Mouse (Mus musculus) midbrain, embryonic 16.5 days (tissue): ENCODE measurements around the gene 6430548M08Rik. TPM values are rescaled to one million over a fixed set of nuclear protein-coding genes. Genes with fewer than 3 reads are reported as not detected.

Source experiments
- ATAC-seq: fragments of 200-750 bp; cut with Nextera tagmentation; 2 replicates; pipeline ENCODE4 v1.8.0; 2017; ENCODE audit warnings: moderate TSS enrichment
- H3K27ac ChIP-seq: fragments of 300-500 bp; sonication (generic); 2 replicates; pipeline ENCODE4 v1.5.1; 2014; ENCODE audit warnings: mild to moderate bottlenecking, low read length, mixed read lengths
- H3K27me3 ChIP-seq: fragments of 300-500 bp; sonication (generic); 2 replicates; pipeline ENCODE4 v1.6.1; 2014; ENCODE audit warnings: low read depth, low read length, mixed read lengths; ENCODE audit not compliant: control insufficient read depth, insufficient read depth
- H3K36me3 ChIP-seq: fragments of 300-500 bp; sonication (generic); 2 replicates; pipeline ENCODE4 v1.6.1; 2014; ENCODE audit warnings: mild to moderate bottlenecking, low read length, moderate library complexity, mixed read lengths; ENCODE audit not compliant: control insufficient read depth, insufficient read depth
- H3K4me1 ChIP-seq: fragments of 300-500 bp; sonication (generic); 2 replicates; pipeline ENCODE4 v1.6.1; 2014; ENCODE audit warnings: mild to moderate bottlenecking, low read length, mixed read lengths; ENCODE audit not compliant: control insufficient read depth, insufficient read depth
- H3K4me2 ChIP-seq: fragments of 300-500 bp; sonication (generic); 2 replicates; pipeline ENCODE4 v1.6.1; 2014; ENCODE audit warnings: mild to moderate bottlenecking, low read length, mixed read lengths
- H3K4me3 ChIP-seq: fragments of 300-500 bp; sonication (generic); 2 replicates; pipeline ENCODE4 v1.5.1; 2014; ENCODE audit warnings: low read depth, mild to moderate bottlenecking, low read length, moderate library complexity, mixed read lengths
- H3K9ac ChIP-seq: fragments of 300-500 bp; sonication (generic); 2 replicates; pipeline ENCODE4 v1.6.1; 2014; ENCODE audit warnings: low read depth, low read length, mixed read lengths
- H3K9me3 ChIP-seq: fragments of 300-500 bp; sonication (generic); replicated peaks from 2 replicates; pipeline ENCODE4 v1.6.1; 2014; ENCODE audit warnings: mild to moderate bottlenecking, low read length, mixed read lengths; ENCODE audit not compliant: control insufficient read depth, poor library complexity, severe bottlenecking
- WGBS: fragments of 180-500 bp; shearing (Covaris S2); extraction: QIAGEN DNeasy Blood & Tissue Kit; methylation state at CpG from one replicate; pipeline ENCODE4 v1.1.7; 2014; 5-methylcytosine and 5-hydroxymethylcytosine counted together
- polyA plus RNA-seq: library from polyadenylated mRNA; unstranded; fragments of >200 nt; fragmentation: Nextera tagmentation; extraction: Ambion mirVana; gene quantifications from 2 replicates; pipeline ENCODE4 v1.2.1, GENCODE M21; 2015

Gene 6430548M08Rik
- polyA plus RNA-seq, 1 experiment from 2014 or later: 40.2 TPM

DNA sequence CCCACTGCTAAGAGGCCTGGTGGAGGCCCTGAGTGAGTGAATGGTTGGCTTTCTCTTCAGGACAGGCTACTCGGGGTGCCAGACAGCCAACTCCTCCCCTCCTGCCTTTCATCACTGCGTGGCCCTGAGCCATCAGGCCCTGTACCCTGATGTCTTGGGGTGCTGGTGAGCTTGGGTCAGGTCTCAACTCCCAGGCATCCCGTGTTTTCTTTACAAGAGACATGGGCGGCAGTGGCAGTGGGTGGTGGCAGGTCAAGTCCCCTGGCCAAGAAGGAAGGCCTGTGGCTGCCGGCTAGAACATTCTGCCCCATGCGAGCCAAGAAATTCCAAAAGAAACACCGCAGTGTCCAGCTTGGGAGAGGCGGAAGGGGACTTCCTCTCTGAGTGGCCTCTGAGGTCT is 72.5 kb downstream of the 6430548M08Rik start:
- Histone ChIP-seq H3K9me3 (no peaks in the 10 kb centered on the region), H3K4me1 (peaks cover 19% of the 10 kb centered on the region), H3K36me3 (no peaks in the 10 kb centered on the region), H3K4me2 (no peak overlapping the region), H3K9ac (0 out of 2 replicates have a peak overlapping the region, but pooled peaks have one; percentile 5), H3K27me3 (no peaks in the 10 kb centered on the region), H3K27ac (no peak overlapping the region), H3K4me3 (no peak overlapping the region)
- ATAC-seq: no peak
- whole genome bisulfite sequencing: 50% methylated on average over 8 of the region's 8 CpGs

DNA sequence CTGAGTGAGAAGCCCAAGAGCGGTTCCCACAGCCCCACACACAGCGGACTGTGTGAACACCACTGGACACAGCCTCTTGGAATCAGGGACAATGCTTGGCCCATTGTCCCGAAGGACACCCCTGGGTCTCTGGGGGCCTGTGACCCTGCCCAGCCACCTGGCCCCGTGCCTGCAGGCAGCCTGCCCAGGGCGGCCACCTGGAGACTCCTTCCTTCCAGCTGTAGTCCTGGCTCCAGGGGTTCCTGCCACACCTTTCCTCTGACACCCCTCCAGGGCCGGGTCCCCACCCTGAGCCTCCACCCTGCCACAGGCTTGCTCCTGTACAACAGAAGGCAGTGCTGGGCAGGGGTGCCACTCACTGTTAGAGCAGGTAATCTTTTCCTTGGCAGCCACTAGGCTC is 74.6 kb downstream of the 6430548M08Rik start:
- Histone ChIP-seq H3K4me2 (no peak overlapping the region), H3K4me3 (no peak overlapping the region), H3K36me3 (no peaks in the 10 kb centered on the region), H3K27ac (no peak overlapping the region), H3K4me1 (peaks cover 19% of the 10 kb centered on the region), H3K9ac (no peak overlapping the region), H3K27me3 (no peaks in the 10 kb centered on the region), H3K9me3 (no peaks in the 10 kb centered on the region)
- ATAC-seq: no peak
- 77% methylated on average over 6 of the region's 6 CpGs for WGBS

DNA sequence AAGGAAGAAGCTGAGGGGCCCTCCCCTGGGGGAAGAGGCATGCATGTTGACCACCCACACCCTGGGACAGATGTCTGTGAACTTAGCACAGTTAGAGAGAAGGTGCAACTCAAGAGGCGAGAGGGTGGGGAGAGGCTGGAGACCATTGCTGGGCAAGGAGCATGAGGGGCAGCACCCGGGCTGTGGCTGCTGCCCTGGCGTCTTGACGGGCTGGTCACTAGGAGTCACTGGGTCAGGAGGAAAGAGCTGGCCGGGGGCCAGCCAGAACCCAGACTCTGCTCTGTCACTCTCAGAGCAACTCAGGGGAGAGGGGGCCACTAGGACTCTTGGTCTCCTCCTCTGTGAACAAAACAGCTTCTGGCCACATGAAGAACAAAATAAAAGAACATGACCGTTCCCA is 75.5 kb downstream of the 6430548M08Rik start:
- 80% methylated on average over 6 of the region's 6 CpGs for WGBS
- H3K36me3 ChIP-seq: no peaks in the 10 kb centered on the region
- no peak overlapping the region for H3K9ac ChIP-seq
- no peak overlapping the region for H3K4me2 ChIP-seq
- no peaks in the 10 kb centered on the region for H3K27me3 ChIP-seq
- no peaks in the 10 kb centered on the region for H3K9me3 ChIP-seq
- H3K4me3 ChIP-seq: no peak overlapping the region
- H3K4me1 ChIP-seq: peaks cover 19% of the 10 kb centered on the region
- H3K27ac ChIP-seq: no peak overlapping the region
- no peak for ATAC-seq

DNA sequence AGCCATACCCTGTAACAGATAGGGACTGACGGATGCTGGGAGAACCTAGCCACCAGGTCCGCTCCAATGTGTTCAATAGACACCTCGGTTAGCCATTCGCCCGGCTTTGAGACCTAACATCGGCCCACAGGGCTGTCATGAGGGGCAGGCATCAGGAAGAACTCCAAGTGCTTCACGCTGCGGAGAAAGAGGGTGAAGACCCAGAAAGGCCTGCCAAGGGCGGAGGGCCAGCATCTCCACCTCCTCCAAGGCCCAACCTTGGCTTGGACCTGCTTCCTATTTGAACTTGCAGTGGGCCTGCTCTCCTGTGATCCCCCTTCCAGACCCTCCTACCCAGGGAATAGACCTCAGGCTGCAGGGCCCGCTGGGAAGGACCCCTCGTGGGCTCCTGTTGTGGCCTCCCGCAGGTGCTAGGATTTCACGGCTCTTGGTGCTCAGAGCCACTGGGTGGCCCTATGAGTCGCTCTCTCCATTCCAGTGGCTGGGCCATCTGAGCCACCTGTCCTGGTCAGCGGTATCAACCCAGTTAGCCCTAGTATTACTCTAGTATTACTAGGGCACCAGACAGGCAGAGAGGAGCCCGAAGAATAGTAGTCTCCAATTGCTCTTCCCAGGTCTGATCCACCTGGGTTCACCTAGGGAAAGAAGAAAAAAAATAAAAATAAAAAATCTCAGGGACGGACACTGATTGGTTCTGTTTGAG is 76.3 kb downstream of the 6430548M08Rik start:
- Histone ChIP-seq H3K27me3 (no peaks in the 10 kb centered on the region), H3K27ac (0 out of 2 replicates have a peak overlapping the region, but pooled peaks have one; percentile 25)

DNA sequence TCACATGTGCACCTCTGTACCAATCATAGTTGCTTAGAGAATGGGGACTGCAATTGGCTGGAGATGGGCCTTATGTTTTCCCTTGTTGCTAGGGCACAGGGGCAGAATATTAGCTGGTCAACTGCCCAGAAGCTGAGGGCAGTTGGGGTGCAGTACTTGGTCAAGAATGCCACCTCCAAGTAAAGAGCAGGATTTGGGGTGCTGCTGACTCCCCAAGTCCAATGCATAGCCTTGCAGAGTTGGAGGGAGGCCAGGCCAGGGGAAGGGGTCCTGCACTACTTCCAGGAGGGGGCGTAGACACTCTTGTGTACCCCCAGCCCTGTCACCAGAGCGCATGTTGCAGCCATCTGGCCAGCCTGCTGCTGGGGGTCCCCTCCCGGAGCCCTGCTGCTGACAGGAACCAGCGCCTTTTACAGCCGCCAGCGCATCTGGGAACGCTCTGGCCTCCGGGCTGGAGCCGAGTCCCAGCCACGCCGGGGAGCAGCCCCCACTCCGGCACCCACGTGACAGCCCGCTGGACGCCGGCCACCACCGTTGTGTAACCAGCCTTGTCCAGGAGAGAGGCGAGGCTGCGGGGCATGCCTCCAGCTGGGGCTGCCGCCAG is 77.0 kb downstream of the 6430548M08Rik start:
- Histone ChIP-seq H3K36me3 (no peaks in the 10 kb centered on the region), H3K4me2 (peak overlapping the region; percentile 42), H3K4me3 (no peak overlapping the region), H3K27ac (peak overlapping the region; percentile 74), H3K4me1 (peaks cover 8% of the 10 kb centered on the region; the same call in 1 of the 2 replicates), H3K9me3 (no peaks in the 10 kb centered on the region), H3K9ac (0 out of 2 replicates have a peak overlapping the region, but pooled peaks have one; percentile 49), H3K27me3 (no peaks in the 10 kb centered on the region)
- ATAC-seq: peak; percentile 81
- 38% methylated on average over 20 of the region's 20 CpGs for WGBS

More for the DNA sequence above, 76.3 kb downstream of the 6430548M08Rik start:
- Histone ChIP-seq H3K4me3 (no peak overlapping the region), H3K9me3 (no peaks in the 10 kb centered on the region), H3K4me2 (no peak overlapping the region), H3K36me3 (no peaks in the 10 kb centered on the region), H3K9ac (no peak overlapping the region), H3K4me1 (peaks cover 14% of the 10 kb centered on the region)
- ATAC-seq: peak; percentile 15; the same call in 1 of the 2 replicates
- 82% methylated on average over 17 of the region's 17 CpGs for WGBS

DNA sequence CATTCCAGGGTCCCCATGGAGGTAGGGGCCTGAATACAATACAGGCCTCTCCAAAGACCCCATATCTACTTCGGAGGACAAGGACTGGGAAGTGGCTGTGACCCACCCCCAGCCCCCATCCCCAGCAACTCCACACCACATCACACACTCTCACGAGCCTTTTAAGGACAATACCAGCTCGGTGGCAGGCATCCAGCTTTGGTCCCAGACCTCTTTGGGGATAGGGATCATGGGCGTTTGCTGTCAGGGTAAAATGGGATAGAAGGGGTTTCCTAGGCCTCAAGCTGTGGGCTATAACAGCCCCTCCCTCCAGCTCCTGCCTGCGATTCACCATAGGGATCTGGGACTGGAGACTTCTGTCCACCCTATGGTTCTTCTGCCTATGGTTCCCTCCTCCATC is 77.7 kb downstream of the 6430548M08Rik start:
- no peaks in the 10 kb centered on the region for H3K27me3 ChIP-seq
- H3K4me3 ChIP-seq: no peak overlapping the region
- no peak overlapping the region for H3K4me2 ChIP-seq
- no peak overlapping the region for H3K9ac ChIP-seq
- no peaks in the 10 kb centered on the region for H3K36me3 ChIP-seq
- H3K4me1 ChIP-seq: 0 out of 2 replicates have a peak, but pooled peaks cover 2% of the 10 kb centered on the region
- no peak for ATAC-seq
- 61% methylated on average over 5 of the region's 5 CpGs for WGBS
- H3K27ac ChIP-seq: no peak overlapping the region; the same call in 1 of the 2 replicates
- H3K9me3 ChIP-seq: no peaks in the 10 kb centered on the region

DNA sequence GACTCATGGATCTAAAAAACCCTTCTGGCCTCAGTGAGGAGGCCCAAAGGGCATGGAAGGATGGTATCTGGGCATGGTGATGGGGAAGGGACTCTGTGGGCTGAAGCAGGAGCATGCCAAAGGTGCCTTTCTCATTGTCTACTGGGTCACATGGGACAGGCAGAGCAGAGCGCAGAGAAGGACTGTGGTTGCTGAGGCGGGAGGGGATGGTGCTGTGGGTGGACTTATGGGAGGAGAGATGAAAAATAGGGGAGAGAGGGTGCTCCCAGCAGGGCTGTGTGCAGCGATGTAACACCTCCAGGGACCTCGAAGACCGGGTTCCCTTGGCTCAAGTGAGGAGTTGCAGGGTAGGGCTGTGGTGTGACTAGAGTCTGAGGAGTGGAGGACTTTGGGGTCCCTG is 78.2 kb downstream of the 6430548M08Rik start:
- no peak overlapping the region for H3K4me3 ChIP-seq
- WGBS: 95% methylated on average over 5 of the region's 5 CpGs

DNA sequence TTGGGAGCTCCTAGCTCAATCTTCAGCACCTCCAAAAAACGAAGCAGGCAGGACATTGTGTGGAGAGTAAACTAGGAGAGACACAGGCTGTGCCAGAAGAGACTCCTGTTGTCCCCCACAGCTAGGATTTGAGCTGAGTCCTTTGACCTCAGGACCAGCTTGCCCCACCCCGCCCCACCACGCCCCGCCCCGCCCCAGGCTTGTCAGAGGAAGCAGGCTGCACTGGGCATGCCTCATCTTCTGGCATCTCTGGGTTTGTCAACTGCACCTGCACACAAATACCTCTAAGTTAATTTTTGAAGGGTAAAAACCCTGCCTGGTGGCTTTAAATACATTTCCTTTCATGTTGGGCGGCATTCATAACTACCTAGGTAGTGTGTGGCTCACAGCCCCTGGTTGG is 87.4 kb downstream of the 6430548M08Rik start:
- WGBS: 91% methylated on average over 6 of the region's 6 CpGs
- Histone ChIP-seq H3K4me2 (no peak overlapping the region), H3K4me3 (no peak overlapping the region), H3K4me1 (no peaks in the 10 kb centered on the region), H3K9ac (no peak overlapping the region), H3K9me3 (no peaks in the 10 kb centered on the region; the same call in 1 of the 2 replicates), H3K27ac (no peak overlapping the region), H3K27me3 (no peaks in the 10 kb centered on the region), H3K36me3 (no peaks in the 10 kb centered on the region)
- ATAC-seq: no peak

More for the DNA sequence above, 78.2 kb downstream of the 6430548M08Rik start:
- no peak for ATAC-seq
- Histone ChIP-seq H3K27me3 (no peaks in the 10 kb centered on the region), H3K27ac (no peak overlapping the region), H3K4me1 (0 out of 2 replicates have a peak, but pooled peaks cover 2% of the 10 kb centered on the region), H3K9ac (no peak overlapping the region), H3K36me3 (no peaks in the 10 kb centered on the region), H3K9me3 (no peaks in the 10 kb centered on the region), H3K4me2 (no peak overlapping the region)

DNA sequence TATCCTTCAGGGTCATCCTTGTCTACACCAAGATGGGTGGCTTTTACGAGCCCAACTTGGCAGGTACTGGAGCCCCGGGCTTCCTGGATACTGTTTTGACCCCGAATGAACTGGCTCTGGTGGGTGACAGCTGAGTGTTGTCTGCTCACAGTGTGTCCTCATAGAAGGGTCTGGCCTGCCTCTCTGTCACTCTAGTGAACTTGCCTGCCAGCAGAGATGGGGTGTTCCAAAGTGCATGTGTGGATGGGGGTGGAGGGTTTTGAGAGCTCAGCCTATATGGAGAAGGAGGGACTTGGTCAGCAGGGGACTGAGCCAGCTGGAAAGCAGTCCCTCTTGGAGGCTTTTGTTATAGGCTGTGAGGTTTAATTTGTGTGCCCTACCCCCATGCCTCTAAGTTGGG is 88.6 kb downstream of the 6430548M08Rik start:
- no peaks in the 10 kb centered on the region for H3K36me3 ChIP-seq
- WGBS: 76% methylated on average over 3 of the region's 3 CpGs
- H3K4me2 ChIP-seq: no peak overlapping the region
- no peak overlapping the region for H3K27ac ChIP-seq
- no peak overlapping the region for H3K4me3 ChIP-seq
- no peak for ATAC-seq
- H3K27me3 ChIP-seq: no peaks in the 10 kb centered on the region
- H3K9ac ChIP-seq: no peak overlapping the region
- H3K9me3 ChIP-seq: no peaks in the 10 kb centered on the region; the same call in 1 of the 2 replicates
- no peaks in the 10 kb centered on the region for H3K4me1 ChIP-seq
